Mouse (Mus musculus): ENCODE results near the gene Wars.

The Wars gene

DNA sequence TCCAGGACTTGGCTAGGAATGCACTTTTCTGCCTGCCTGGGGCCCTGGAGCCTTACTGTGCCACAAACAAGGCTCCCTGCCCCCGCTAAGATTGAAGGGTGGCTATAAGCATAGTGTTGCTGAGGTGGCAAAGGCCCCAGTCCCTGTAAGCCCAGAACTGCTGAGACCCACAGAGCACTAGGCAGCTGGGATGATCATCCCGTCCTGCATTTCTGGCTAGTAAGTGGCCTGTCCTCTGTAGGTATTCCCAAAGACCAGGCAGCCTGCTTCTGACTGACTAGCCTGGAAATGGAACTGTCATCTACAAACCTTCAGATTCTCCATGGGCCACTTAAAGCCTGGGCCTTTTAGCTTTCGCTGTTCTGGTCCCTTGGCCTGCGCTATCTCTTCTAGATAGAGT, 73.5 kb downstream of the Wars start:
- no peak for DNase-seq

- DNase-seq = no peak
These were observed 77.4 kb downstream of the Wars start for GRCm38 (mm10) chr12:108816569-108816968.

- DNase-seq = no peak
These were observed 79.5 kb downstream of the Wars start for GRCm38 (mm10) chr12:108814470-108814869.

DNA sequence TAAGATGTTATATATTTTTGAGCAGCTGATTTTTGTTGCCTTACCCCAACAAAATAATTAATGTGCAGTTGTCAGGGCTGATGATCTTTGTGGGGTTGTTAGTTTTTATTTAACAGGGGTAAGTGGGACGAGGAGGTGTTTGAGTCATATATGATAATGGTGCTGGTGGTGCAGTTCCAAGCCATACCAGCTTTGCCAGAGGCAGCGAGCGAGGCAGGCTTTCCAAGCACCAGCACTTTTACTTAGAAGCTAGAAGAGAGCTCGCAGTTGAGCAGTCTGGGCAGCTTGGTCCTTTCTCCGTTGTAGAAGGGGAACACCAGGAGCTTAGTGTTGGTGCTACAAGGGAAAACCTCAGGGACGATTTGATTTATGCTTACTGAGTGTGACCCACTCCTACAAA, 81.5 kb downstream of the Wars start:
- DNase-seq = no peak

GRCm38 (mm10) chr12:108811133-108811532, 82.8 kb downstream of the Wars start:
- peak in 1 of 2 experiments; percentile 27 for DNase-seq

GRCm38 (mm10) chr12:108810309-108810708, 83.7 kb downstream of the Wars start:
- DNase-seq = no peak

Data from thymus, postnatal 36 days (tissue).